Mouse (Mus musculus) midbrain, embryonic 10.5 days (tissue): ENCODE data around the gene Pfkp. TPM values are rescaled to one million over a fixed set of nuclear protein-coding genes. Genes with fewer than 3 reads are reported as not detected.

Experiments
- DNase-seq: peaks from one replicate; pipeline ENCODE4 v3.0.0-alpha.2; 2017; ENCODE audit warnings: low spot score
- H3K27ac ChIP-seq: fragments of 300-500 bp; sonication (generic); replicated peaks from 2 replicates; pipeline ENCODE4 v1.5.1; 2016; ENCODE audit warnings: mild to moderate bottlenecking
- H3K27me3 ChIP-seq: fragments of 300-500 bp; sonication (generic); 2 replicates; pipeline ENCODE4 v1.6.1; 2016; ENCODE audit warnings: low read depth, mild to moderate bottlenecking; ENCODE audit not compliant: poor library complexity, severe bottlenecking
- H3K36me3 ChIP-seq: fragments of 300-500 bp; sonication (generic); 2 replicates; pipeline ENCODE4 v1.6.1; 2016; ENCODE audit warnings: mild to moderate bottlenecking, moderate library complexity
- H3K4me1 ChIP-seq: fragments of 300-500 bp; sonication (generic); 2 replicates; pipeline ENCODE4 v1.6.1; 2016
- H3K4me3 ChIP-seq: fragments of 300-500 bp; sonication (generic); 2 replicates; pipeline ENCODE4 v1.5.1; 2016; ENCODE audit warnings: mild to moderate bottlenecking, moderate library complexity
- H3K9me3 ChIP-seq: fragments of 300-500 bp; sonication (generic); replicated peaks from 2 replicates; pipeline ENCODE4 v1.6.1; 2016; ENCODE audit warnings: mild to moderate bottlenecking
- WGBS: fragments of 180-500 bp; shearing (Covaris S2); methylation state at CpG from one replicate; pipeline ENCODE4 v1.1.7; 2016; 5-methylcytosine and 5-hydroxymethylcytosine counted together
- polyA plus RNA-seq: library from polyadenylated mRNA; unstranded; fragments of >200 nt; fragmentation: Nextera tagmentation; extraction: Ambion mirVana; gene quantifications from 2 replicates; pipeline ENCODE4 v1.2.1, GENCODE M21; 2016

The Pfkp gene
- 18.0 and 25.3 TPM in 2 replicates for polyA plus RNA-seq

DNA sequence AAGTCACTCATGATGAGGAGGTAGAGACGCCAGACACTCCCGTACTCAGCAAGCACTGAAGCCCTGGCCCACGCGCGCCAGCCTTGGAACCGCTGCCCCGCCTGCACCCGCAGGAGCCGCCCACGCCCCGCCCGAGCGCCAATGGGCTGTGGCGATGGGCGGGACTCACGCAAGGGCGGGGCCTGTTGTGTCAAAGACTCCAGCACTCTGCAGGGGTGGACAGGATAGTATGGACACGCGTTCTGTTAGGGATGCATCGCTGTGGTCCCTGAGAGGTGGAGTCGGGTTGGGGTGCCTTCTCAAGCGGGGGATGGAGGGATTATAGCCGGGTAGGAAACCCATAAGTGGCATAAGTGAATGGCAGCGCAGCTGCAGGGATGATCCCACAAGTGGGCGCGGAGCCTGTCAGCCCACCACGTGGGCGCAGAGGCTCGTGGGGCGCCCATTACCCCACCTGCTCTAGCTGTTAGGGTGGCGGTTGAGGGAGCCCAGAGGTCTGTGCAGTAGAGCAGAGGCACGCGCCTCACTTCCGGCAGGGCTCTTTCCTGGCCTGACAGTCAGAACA is at the start of gene Pfkp:
Pfkp (minus strand) TSS at position 109 of the 565 bp plus-strand sequence.
- Histone ChIP-seq H3K4me3 (peak within 1 kb of the TSS; percentile 74), H3K4me1 (peaks cover 21% of the 10 kb centered on the region), H3K9me3 (no peaks in the 10 kb centered on the region), H3K36me3 (no peaks in the 10 kb centered on the region), H3K27me3 (peaks cover 24% of the 10 kb centered on the region), H3K27ac (peak within 1 kb of the TSS; percentile 28; the same call in 1 of the 2 replicates)
- DNase-seq, result peak; percentile 84
- 2% methylated on average over 34 of the region's 34 CpGs for WGBS

DNA sequence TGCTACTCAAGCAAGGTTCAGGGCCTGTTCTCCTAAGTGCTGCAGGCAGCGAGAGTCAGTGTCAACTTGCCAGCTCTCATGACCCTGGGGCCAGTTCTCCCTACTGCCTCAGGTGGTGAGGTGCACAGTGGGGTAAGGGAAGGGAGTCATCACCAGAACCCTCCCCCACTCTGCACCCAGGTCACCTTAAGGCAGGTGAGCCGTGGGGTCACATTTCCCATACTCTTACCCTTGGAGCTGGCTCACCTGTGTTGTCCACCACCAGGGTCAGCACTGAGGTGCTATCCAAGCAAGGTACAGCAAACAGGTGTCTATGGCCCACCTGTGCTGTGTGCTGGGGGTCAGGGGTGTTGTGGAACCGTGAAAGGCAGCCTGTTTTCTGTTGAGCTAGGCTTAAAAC is 42.0 kb upstream of the Pfkp start:
- Histone ChIP-seq H3K4me3 (no peak overlapping the region), H3K9me3 (no peaks in the 10 kb centered on the region), H3K36me3 (no peaks in the 10 kb centered on the region), H3K27ac (no peak overlapping the region), H3K4me1 (no peaks in the 10 kb centered on the region), H3K27me3 (no peaks in the 10 kb centered on the region)
- WGBS, result 84% methylated on average over 3 of the region's 3 CpGs
- no peak for DNase-seq

DNA sequence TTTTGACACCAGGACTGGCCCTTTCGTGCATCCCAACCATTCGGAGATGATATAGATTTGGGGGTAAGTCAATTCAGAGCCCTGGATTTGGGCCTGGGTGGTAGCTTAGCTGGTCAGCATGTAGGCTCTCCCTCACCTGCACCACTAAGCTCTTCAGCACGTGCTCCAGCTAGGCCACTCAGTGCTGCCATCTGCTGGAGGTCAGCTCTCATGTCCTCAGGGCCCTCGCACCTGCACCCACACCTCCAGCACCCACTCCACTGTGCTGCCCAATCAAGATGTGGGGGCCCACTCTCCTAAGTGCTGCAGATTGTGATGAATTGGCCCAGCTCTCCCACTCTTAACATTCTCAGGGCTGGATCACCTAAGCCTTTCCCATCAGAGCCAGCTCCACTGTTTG is 41.4 kb upstream of the Pfkp start:
- no peaks in the 10 kb centered on the region for H3K9me3 ChIP-seq
- no peak for DNase-seq
- no peaks in the 10 kb centered on the region for H3K36me3 ChIP-seq
- no peak overlapping the region for H3K27ac ChIP-seq
- WGBS, result 64% methylated on average over 4 of the region's 4 CpGs
- no peaks in the 10 kb centered on the region for H3K4me1 ChIP-seq
- no peak overlapping the region for H3K4me3 ChIP-seq
- no peaks in the 10 kb centered on the region for H3K27me3 ChIP-seq

DNA sequence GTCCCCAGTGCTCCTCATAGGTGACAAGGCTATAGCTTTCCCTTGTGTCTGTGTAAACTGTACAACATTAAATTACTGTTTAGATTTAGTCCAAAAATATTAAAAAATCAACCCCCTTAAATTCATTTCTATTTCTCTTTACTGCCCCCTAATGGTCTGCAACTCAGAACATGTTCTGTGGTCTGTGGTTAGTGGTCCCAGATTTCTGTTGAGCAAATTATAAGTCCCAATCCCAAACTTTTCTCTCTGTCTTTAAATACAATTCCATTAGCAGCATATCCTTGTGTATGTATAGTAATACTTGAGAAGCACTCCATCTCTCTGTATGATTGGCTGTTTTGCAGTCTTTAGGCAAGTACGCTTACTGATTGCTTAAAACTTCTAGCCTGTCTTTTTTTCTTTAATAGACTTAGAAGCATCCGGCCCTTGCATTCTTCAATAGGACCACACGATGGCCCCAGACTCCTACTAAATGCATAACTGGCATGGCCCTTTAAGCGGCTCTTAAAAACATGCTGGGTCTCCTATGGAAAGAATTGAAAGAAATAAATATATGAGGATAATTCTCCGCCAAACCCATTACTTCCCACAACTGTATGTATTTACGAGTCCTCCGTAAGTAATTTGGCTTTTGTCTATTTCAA is 40.3 kb upstream of the Pfkp start:
- Histone ChIP-seq H3K27ac (no peak overlapping the region), H3K4me1 (no peaks in the 10 kb centered on the region), H3K27me3 (no peaks in the 10 kb centered on the region), H3K36me3 (no peaks in the 10 kb centered on the region), H3K9me3 (no peaks in the 10 kb centered on the region), H3K4me3 (no peak overlapping the region)
- DNase-seq, result no peak
- 53% methylated on average over 7 of the region's 7 CpGs for WGBS

DNA sequence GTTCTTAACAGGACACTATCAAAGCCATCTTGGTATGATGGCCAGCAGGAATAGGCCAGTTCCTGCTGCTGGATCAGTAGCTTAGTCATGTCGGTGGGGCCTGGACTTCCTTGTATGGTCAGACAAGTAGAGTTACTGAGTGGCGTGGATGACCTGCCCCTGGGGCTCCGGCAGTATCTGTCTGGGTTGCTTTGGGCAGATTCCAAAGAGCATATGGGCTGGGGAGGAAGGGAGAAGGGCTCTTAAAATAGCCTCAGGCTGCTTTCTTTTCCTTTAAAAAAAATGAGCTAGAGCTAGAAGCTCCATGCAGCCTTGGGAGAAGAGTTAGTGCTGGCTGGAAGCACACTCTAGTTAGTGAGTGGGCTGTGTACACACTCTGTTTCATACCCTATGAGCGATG is 18.3 kb upstream of the Pfkp start:
- H3K27ac ChIP-seq, result no peak overlapping the region
- H3K27me3 ChIP-seq, result no peaks in the 10 kb centered on the region
- no peak for DNase-seq
- no peaks in the 10 kb centered on the region for H3K4me1 ChIP-seq
- H3K4me3 ChIP-seq, result no peak overlapping the region
- H3K36me3 ChIP-seq, result no peaks in the 10 kb centered on the region
- 82% methylated on average over 4 of the region's 4 CpGs for WGBS
- H3K9me3 ChIP-seq, result no peaks in the 10 kb centered on the region

DNA sequence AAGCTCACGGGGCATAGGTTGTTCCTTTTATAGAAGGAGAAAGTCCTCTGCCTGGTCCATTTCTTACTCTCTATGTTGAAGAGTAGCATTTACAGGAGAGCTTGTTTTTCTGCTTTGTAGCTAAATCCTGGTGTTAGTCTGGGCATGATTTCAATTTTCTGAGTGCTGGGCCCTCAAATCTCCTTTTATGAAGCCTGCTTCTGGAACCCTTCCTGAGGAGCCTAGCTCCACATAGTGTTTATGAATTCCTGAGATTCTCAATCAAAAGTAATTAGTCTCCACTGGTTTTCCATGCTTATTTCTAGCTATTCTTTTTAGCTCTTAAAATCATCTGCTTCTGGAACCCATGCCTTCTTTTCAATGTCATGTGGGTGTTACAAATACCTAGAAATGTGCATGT is 16.9 kb upstream of the Pfkp start:
- Histone ChIP-seq H3K27ac (no peak overlapping the region), H3K4me3 (no peak overlapping the region), H3K9me3 (no peaks in the 10 kb centered on the region), H3K36me3 (no peaks in the 10 kb centered on the region), H3K4me1 (no peaks in the 10 kb centered on the region), H3K27me3 (no peaks in the 10 kb centered on the region)
- DNase-seq, result no peak
- WGBS, result 88% methylated on average over 1 of the region's 1 CpGs

DNA sequence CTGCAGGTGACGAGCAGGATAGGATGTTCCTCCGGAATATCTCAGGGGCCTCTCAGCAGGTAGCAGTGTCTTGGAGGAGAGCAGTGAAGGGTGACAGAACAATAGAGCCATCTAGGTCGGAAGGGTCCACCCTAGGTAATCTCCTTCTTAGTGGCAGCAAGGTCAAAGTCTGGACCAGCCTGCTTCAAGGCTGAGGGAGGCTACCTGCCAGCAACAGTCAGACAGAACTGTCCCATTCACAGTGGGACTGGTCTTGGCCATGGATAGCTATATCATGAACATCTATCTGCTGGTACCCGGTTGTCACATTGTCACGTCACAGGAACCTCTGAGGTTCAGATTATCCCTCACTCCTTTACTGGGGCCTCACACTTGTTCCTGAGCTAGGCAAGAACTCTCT is 15.6 kb upstream of the Pfkp start:
- no peak overlapping the region for H3K4me3 ChIP-seq
- H3K9me3 ChIP-seq, result no peaks in the 10 kb centered on the region
- no peaks in the 10 kb centered on the region for H3K4me1 ChIP-seq
- H3K27ac ChIP-seq, result no peak overlapping the region
- H3K27me3 ChIP-seq, result no peaks in the 10 kb centered on the region
- no peaks in the 10 kb centered on the region for H3K36me3 ChIP-seq
- no peak for DNase-seq
- 59% methylated on average over 5 of the region's 5 CpGs for WGBS

DNA sequence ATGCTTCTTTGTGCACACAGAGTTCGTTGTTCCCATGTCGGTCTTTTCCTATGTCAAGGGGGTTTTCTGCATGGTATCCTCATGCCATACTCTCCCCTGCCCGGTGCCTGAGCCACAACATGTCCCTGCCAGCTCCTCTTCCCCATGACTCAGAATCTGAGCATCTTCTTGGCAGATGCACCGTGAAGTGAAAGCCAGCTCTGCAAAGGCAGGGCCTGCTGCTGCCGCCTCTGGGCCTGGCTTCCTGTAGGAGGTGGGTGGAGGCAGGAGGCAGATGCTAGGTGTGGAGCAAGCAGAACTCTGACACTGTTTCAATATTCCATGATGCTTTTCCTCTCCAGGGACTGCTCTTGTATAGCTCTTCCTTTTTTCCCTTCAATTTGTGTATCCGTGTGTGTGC is 10.7 kb upstream of the Pfkp start:
- DNase-seq, result no peak
- H3K27me3 ChIP-seq, result no peaks in the 10 kb centered on the region
- no peaks in the 10 kb centered on the region for H3K36me3 ChIP-seq
- H3K4me3 ChIP-seq, result no peak overlapping the region
- no peaks in the 10 kb centered on the region for H3K9me3 ChIP-seq
- H3K4me1 ChIP-seq, result no peaks in the 10 kb centered on the region
- no peak overlapping the region for H3K27ac ChIP-seq
- 88% methylated on average over 6 of the region's 6 CpGs for WGBS

DNA sequence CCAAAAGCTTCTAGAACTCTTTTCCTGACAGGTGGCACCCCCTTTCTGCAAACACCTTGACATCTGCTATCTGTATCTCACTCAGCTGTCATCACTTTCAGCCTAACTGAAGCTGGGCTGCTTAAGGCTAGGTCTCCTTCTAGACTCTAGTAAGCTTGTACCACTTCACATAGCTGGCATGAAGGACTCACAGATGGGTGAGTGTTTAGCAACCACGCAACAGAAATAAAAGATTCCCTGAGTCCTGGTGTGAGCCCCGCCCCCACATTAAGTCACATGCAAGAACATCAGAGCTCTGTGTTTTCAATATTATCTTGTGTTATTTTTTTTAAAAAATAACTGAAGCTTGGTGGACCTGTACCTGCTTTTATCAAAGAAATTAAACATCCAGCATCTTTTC is 8.7 kb upstream of the Pfkp start:
- WGBS, result 85% methylated on average over 2 of the region's 2 CpGs
- no peak for DNase-seq

DNA sequence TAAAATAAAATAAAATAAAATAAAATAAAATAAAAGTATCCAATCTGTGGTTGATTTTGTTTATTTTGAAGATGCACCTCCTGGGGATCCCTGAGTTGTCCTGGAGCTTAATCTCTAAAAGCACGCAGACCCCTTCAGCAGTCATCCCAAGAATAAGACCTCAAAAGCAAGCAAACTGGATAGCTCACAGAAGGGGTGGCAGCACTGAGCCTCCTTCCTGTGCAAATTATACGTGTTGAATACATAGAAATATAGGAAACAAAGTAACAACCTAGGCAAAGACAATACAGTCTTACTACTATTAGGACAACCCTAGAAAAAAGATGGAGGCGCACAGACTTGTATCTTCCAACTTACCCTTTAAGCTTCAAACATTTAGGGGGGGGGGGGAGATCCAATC is 965 bp upstream of the Pfkp start:
- 74% methylated on average over 3 of the region's 3 CpGs for WGBS
- no peaks in the 10 kb centered on the region for H3K9me3 ChIP-seq
- no peak overlapping the region for H3K27ac ChIP-seq
- peaks cover 24% of the 10 kb centered on the region for H3K27me3 ChIP-seq
- DNase-seq, result no peak
- no peak overlapping the region for H3K4me3 ChIP-seq
- H3K4me1 ChIP-seq, result peaks cover 21% of the 10 kb centered on the region
- H3K36me3 ChIP-seq, result no peaks in the 10 kb centered on the region

More for the DNA sequence above, 8.7 kb upstream of the Pfkp start:
- no peaks in the 10 kb centered on the region for H3K27me3 ChIP-seq
- H3K4me1 ChIP-seq, result no peaks in the 10 kb centered on the region
- H3K9me3 ChIP-seq, result no peaks in the 10 kb centered on the region
- H3K4me3 ChIP-seq, result no peak overlapping the region
- H3K36me3 ChIP-seq, result no peaks in the 10 kb centered on the region
- H3K27ac ChIP-seq, result no peak overlapping the region

DNA sequence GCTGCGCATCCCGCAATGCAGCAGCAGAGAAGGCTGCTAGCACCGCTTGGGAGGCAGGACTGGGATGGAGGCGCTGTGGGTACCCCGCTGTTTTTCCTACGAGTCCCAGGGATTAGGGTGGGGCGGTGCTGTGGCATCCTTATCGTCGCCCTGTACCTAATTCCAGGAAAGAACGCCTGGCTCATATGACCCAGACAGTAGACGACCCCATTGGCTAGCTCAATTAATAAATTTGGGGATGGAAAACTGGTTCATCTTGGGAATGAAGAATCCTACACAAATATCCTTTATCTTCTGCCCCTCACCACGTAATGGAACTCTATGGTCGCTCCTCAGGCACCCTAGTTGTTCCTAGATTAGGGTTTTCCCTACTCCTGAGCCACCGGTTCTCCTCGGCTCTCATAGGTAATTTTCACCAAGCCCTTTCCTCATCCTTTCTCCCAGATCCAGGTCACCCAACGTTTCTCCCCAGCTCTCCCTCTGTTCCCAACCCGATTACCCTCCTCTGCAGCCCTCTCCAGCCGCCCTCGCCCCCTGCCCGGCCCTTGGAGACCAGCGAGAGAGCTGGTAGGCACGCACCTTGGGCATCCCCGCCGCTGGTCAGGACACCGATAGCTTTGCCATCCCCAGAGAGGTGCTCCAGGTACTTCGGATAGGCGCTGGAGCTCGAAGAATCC is 447 bp downstream of the Pfkp start:
- H3K9me3 ChIP-seq, result no peaks in the 10 kb centered on the region
- peak overlapping the region; percentile 74 for H3K4me3 ChIP-seq
- H3K36me3 ChIP-seq, result no peaks in the 10 kb centered on the region
- under 1% methylated on average over 28 of the region's 28 CpGs for WGBS
- H3K4me1 ChIP-seq, result peaks cover 21% of the 10 kb centered on the region
- peaks cover 24% of the 10 kb centered on the region for H3K27me3 ChIP-seq
- peak overlapping the region; percentile 28; the same call in 1 of the 2 replicates for H3K27ac ChIP-seq
- DNase-seq, result no peak

DNA sequence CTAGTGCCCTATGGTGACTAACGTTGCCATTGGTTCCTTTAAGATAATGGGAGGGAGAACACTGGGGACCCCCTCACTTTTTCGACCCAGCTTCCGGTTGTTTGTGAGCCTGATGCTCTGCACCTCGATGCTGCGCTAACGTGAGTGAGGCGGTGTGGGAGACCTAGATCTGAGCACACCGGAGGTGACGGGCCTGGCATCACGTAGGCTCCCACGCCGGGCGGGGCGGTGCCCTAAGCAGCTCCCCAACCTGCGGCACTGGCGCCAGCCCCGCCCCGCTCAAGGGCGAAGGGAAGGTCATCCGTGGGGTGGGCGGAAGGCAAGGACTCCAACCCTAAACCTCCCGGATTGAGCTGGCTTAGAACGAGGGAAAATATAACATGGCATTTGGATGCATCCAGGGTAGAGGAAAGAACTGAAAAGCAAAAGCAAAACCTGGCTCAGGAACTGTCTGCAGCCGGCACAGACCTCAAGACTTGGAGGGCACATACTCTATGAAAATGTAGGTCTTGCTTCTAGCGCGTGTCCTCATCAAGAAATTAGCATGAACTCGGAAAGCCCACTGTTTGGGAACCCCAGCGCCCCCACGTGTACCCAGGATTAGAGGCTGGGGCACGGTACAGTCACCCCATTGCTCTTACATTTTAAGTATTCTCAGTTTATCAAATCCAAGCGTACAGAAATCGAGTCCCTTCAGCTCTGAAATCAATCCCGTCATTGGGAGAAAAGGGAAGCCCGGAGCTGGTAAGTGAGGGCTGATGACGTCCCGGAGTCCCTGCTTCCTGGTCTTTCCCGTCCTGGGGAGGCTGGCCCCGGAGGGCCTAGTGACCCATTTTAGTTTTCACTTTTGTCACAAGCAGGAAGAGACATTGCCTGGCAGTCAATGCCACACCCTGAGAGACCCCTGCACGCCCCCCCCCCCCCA is 1.2 kb downstream of the Pfkp start:
- Histone ChIP-seq H3K36me3 (no peaks in the 10 kb centered on the region), H3K4me3 (peak overlapping the region; percentile 74), H3K27me3 (peaks cover 24% of the 10 kb centered on the region), H3K4me1 (peaks cover 21% of the 10 kb centered on the region), H3K9me3 (no peaks in the 10 kb centered on the region), H3K27ac (peak overlapping the region; percentile 28; the same call in 1 of the 2 replicates)
- WGBS, result 1% methylated on average over 39 of the region's 39 CpGs
- DNase-seq, result peak; percentile 48
